Mouse (Mus musculus): Measurements from ENCODE around the gene Smg6.

- TF ChIP-seq CTCF (IDR thresholded peaks at IDR 0.05; ENCODE audit: extremely low read depth, insufficient read length, insufficient replicate concordance, low read depth, low read length): no peak
- TF ChIP-seq POLR2A (IDR thresholded peaks at IDR 0.05; ENCODE audit: low read depth, low read length): no peak
Measured at GRCm38 (mm10) chr11:75150346-75150745, 224.7 kb downstream of the Smg6 start.
